Mouse (Mus musculus) stomach, embryonic 14.5 days (tissue): ENCODE measurements around the gene H2-Ab1. TPM values are rescaled to one million over a fixed set of nuclear protein-coding genes. Genes with fewer than 3 reads are reported as not detected.

Source experiments
- ATAC-seq: fragments of 200-750 bp; cut with Nextera tagmentation; 2 replicates; pipeline ENCODE4 v1.8.0; 2017; ENCODE audit warnings: low read depth, moderate TSS enrichment; ENCODE audit not compliant: insufficient number of reproducible peaks, insufficient read depth, low FRiP score
- H3K27ac ChIP-seq: fragments of 300-500 bp; sonication (generic); 2 replicates; pipeline ENCODE4 v1.5.1; 2014; ENCODE audit warnings: mild to moderate bottlenecking, low read length, moderate library complexity, mixed read lengths
- H3K27me3 ChIP-seq: fragments of 300-500 bp; sonication (generic); 2 replicates; pipeline ENCODE4 v1.6.1; 2014; ENCODE audit warnings: low read length, control low read depth, mixed read lengths; ENCODE audit not compliant: control insufficient read depth, insufficient read depth
- H3K36me3 ChIP-seq: fragments of 300-500 bp; sonication (generic); 2 replicates; pipeline ENCODE4 v1.6.1; 2014; ENCODE audit warnings: mild to moderate bottlenecking, control low read depth, low read length, moderate library complexity, mixed read lengths; ENCODE audit not compliant: control insufficient read depth, insufficient read depth
- H3K4me1 ChIP-seq: fragments of 300-500 bp; sonication (generic); 2 replicates; pipeline ENCODE4 v1.6.1; 2014; ENCODE audit warnings: low read length, control low read depth, mixed read lengths; ENCODE audit not compliant: control insufficient read depth, insufficient read depth
- H3K4me2 ChIP-seq: fragments of 300-500 bp; sonication (generic); replicated peaks from 2 replicates; pipeline ENCODE4 v1.6.1; 2014; ENCODE audit warnings: low read depth, low read length, control low read depth
- H3K4me3 ChIP-seq: fragments of 300-500 bp; sonication (generic); 2 replicates; pipeline ENCODE4 v1.5.1; 2014; ENCODE audit warnings: low read depth, low read length, control low read depth
- H3K9ac ChIP-seq: fragments of 300-500 bp; sonication (generic); replicated peaks from 2 replicates; pipeline ENCODE4 v1.6.1; 2014; ENCODE audit warnings: low read depth, mild to moderate bottlenecking, control low read depth, low read length, moderate library complexity, mixed read lengths
- H3K9me3 ChIP-seq: fragments of 300-500 bp; sonication (generic); 2 replicates; pipeline ENCODE4 v1.6.1; 2016; ENCODE audit warnings: low read depth, low read length, control low read depth; ENCODE audit not compliant: control insufficient read depth
- WGBS: fragments of 180-500 bp; shearing (Covaris S2); extraction: QIAGEN DNeasy Blood & Tissue Kit; methylation state at CpG from one replicate; pipeline ENCODE4 v1.1.7; 2014; 5-methylcytosine and 5-hydroxymethylcytosine counted together
- polyA plus RNA-seq: library from polyadenylated mRNA; unstranded; fragments of >200 nt; fragmentation: Nextera tagmentation; extraction: Ambion mirVana; gene quantifications from 2 replicates; pipeline ENCODE4 v1.2.1, GENCODE M21; 2014

H2-Ab1 gene
- polyA plus RNA-seq, 1 experiment from 2014 or later: 12.6 TPM

DNA sequence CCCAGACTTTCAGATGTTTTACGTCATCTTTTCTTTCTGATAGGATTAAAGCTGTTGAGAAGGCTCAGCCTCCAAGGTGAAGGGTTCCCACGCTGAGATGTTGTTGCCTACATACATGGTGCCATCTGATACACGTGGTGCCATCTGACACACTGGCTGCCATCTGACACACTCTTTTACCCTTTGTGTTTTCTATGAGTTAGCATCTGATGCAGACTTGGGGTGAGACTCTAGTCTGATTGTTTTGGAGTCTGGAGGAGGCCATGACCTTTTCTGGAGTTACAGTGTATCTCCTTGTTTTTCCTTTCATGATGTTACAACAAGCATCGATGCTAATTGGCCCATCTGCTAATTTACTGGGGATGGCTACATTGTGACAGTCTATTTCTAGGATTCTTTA is 12.8 kb upstream of the H2-Ab1 start:
- WGBS: 78% methylated on average over 4 of the region's 4 CpGs
- H3K9ac ChIP-seq: no peak overlapping the region
- H3K4me3 ChIP-seq: no peak overlapping the region
- no peaks in the 10 kb centered on the region for H3K27me3 ChIP-seq
- H3K27ac ChIP-seq: no peak overlapping the region
- H3K9me3 ChIP-seq: no peaks in the 10 kb centered on the region
- H3K4me2 ChIP-seq: no peak overlapping the region
- H3K4me1 ChIP-seq: no peaks in the 10 kb centered on the region
- H3K36me3 ChIP-seq: no peaks in the 10 kb centered on the region
- no peak for ATAC-seq

DNA sequence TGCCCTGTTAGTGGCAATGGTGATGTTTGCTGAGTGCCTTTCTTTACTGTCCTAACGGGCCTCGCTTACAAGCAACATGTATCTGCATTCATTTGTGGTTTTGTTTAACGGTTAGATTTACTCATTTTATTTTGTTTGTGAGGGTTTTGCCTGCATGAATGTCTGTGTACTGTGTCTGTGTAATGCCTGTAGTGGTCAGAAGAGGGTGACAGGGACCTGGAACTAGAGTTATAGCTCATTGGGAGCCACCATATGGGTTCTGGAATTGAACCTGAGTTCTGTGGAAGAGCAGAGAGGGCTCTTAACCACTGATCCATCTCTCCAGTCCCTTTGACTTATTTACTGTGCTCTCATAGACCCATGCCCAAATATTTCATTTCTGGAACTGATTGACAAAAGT is 10.4 kb upstream of the H2-Ab1 start:
- no peak for ATAC-seq
- H3K27me3 ChIP-seq: no peaks in the 10 kb centered on the region
- H3K27ac ChIP-seq: no peak overlapping the region
- H3K36me3 ChIP-seq: no peaks in the 10 kb centered on the region
- no peak overlapping the region for H3K4me3 ChIP-seq
- WGBS: 86% methylated on average over 3 of the region's 3 CpGs
- no peaks in the 10 kb centered on the region for H3K9me3 ChIP-seq
- H3K4me2 ChIP-seq: no peak overlapping the region
- H3K4me1 ChIP-seq: no peaks in the 10 kb centered on the region
- H3K9ac ChIP-seq: no peak overlapping the region

DNA sequence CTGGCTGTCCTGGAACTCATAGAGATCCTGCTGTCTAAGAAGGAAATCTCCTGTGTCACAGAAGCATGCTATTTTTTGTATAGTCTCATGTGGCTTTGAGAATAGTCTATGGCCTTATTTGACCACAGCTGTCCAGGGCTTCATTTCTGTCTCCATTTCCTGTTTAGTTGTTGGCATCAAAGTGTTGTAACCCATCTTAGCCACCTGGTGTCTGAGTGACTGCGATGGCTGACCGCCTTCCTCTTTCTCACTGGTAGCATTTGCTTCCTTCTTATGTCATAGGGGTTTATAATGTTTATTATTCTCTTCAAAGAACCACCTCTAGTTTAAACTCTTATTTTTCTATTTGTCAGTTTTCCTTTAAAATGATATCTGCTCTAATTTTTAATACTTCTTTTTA is 8.7 kb upstream of the H2-Ab1 start:
- Histone ChIP-seq H3K4me2 (no peak overlapping the region), H3K27me3 (no peaks in the 10 kb centered on the region), H3K9ac (no peak overlapping the region), H3K4me3 (no peak overlapping the region), H3K36me3 (no peaks in the 10 kb centered on the region), H3K9me3 (no peaks in the 10 kb centered on the region), H3K27ac (no peak overlapping the region), H3K4me1 (no peaks in the 10 kb centered on the region)
- 70% methylated on average over 2 of the region's 2 CpGs for WGBS
- no peak for ATAC-seq

DNA sequence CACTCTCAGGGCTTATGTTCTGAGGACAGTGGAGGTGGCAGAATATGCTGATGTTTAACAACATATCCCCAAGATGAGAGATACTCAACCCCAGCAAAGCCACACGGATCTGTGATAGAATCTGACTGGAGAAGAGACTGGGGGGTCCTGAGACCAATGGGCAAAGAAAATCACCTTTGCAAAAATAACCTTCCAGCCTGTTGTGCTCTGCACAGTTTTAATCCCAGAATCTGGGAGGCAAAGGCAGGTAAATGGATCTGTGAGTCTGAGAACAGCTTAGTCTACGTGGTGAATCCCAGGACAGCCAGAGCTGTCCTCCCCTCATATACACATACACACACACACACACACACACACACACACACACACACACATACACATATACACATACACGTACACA is 8.1 kb upstream of the H2-Ab1 start:
- Histone ChIP-seq H3K4me3 (no peak overlapping the region), H3K27ac (no peak overlapping the region), H3K9ac (no peak overlapping the region), H3K36me3 (no peaks in the 10 kb centered on the region), H3K4me1 (no peaks in the 10 kb centered on the region), H3K4me2 (no peak overlapping the region), H3K27me3 (no peaks in the 10 kb centered on the region), H3K9me3 (no peaks in the 10 kb centered on the region)
- 44% methylated on average over 3 of the region's 3 CpGs for WGBS
- no peak for ATAC-seq

DNA sequence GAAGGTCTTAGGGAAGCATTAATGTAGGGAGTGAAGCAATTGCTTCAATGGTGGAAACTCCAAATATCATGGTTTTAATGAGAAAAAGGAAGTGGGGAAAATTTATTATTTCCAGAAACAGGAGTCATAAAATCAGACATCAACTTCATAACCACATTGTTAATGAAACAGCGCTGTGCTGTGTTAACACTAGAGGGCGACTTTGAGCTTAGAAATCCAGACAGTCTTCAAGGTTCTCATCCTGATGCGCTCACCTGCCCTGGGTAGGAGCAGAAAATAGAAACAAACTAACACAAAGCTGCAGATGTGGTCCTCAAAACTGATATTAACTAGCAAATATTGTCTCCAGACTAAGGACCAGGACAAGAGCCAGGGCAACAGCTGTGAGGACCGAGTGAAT is 7.6 kb upstream of the H2-Ab1 start:
- 18% methylated on average over 4 of the region's 4 CpGs for WGBS
- Histone ChIP-seq H3K27me3 (no peaks in the 10 kb centered on the region), H3K4me2 (no peak overlapping the region), H3K4me1 (no peaks in the 10 kb centered on the region), H3K9ac (no peak overlapping the region), H3K9me3 (no peaks in the 10 kb centered on the region), H3K27ac (no peak overlapping the region), H3K36me3 (no peaks in the 10 kb centered on the region), H3K4me3 (no peak overlapping the region)
- ATAC-seq: no peak

DNA sequence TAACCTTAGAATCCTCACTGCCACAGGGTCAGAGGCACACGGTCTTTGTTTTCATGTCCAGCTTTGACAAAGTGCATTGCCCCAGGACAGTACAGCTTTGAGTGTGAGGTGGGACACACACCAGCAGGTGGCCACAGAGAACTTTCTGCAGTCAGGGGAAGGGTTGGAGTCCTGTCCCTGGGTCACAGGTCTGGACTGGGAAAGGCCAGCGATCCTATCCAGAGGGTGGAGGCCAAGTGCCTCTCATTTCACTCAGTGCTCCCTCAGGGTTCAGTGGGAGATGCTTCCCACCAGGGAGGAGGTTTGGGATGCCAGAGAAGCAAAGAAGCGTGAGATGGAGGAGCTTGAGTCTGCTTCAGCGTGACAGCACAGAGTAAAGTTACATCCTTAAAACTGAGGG is 5.8 kb upstream of the H2-Ab1 start:
- Histone ChIP-seq H3K9ac (no peak overlapping the region), H3K27me3 (no peaks in the 10 kb centered on the region), H3K27ac (no peak overlapping the region), H3K36me3 (no peaks in the 10 kb centered on the region), H3K4me1 (no peaks in the 10 kb centered on the region), H3K4me2 (no peak overlapping the region), H3K4me3 (no peak overlapping the region), H3K9me3 (no peaks in the 10 kb centered on the region)
- 46% methylated on average over 4 of the region's 4 CpGs for WGBS
- no peak for ATAC-seq

DNA sequence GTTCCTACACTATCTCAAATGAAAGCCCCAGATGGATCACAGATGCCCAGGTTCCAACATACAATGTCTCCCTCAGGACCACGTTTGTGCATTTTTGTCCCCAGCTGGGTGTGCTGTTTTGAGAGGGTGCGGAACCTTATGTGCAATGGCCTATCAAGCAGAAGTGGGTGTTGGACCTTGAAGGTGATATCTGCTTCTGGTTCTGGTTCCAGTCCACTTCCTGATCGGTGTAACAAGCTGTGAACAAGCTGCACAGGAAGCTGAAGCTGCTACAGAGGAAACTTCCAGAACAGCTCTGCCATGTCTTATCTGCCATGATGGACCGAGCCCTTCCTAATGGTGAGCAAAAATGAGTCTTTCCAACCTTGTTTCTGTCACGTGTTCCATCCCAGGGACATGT is 988 bp upstream of the H2-Ab1 start:
- no peaks in the 10 kb centered on the region for H3K36me3 ChIP-seq
- 0 out of 2 replicates have a peak, but pooled peaks cover 3% of the 10 kb centered on the region for H3K4me1 ChIP-seq
- 74% methylated on average over 5 of the region's 5 CpGs for WGBS
- no peak for ATAC-seq
- no peak overlapping the region for H3K27ac ChIP-seq
- H3K9ac ChIP-seq: no peak overlapping the region
- no peaks in the 10 kb centered on the region for H3K9me3 ChIP-seq
- H3K4me2 ChIP-seq: no peak overlapping the region
- H3K4me3 ChIP-seq: no peak overlapping the region
- H3K27me3 ChIP-seq: no peaks in the 10 kb centered on the region

DNA sequence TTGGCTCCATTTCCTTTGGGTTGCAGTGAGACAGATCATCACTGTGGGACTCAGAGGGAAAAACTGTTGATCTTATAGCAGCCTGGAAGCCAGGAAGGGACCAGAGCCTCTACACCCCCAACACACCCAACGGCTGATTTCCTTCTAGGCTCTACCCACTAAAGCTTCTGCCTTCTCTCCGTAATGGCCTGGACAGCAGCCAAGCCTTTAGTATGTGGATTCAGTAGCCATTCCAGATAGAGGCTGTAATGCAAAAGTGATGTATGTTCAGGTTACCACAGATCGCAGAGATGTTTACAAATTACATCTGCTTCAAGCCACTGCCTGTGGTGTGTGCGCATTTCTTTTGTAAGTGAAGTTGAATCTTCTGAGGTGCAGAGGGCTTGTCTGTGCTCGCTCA is 3.1 kb downstream of the H2-Ab1 start:
- H3K27me3 ChIP-seq: peaks cover 11% of the 10 kb centered on the region
- 31% methylated on average over 5 of the region's 5 CpGs for WGBS
- no peak for ATAC-seq
- no peak overlapping the region for H3K27ac ChIP-seq
- no peak overlapping the region for H3K4me3 ChIP-seq
- H3K9ac ChIP-seq: no peak overlapping the region
- H3K36me3 ChIP-seq: no peaks in the 10 kb centered on the region
- H3K4me1 ChIP-seq: 0 out of 2 replicates have a peak, but pooled peaks cover 10% of the 10 kb centered on the region
- H3K9me3 ChIP-seq: no peaks in the 10 kb centered on the region
- no peak overlapping the region for H3K4me2 ChIP-seq

DNA sequence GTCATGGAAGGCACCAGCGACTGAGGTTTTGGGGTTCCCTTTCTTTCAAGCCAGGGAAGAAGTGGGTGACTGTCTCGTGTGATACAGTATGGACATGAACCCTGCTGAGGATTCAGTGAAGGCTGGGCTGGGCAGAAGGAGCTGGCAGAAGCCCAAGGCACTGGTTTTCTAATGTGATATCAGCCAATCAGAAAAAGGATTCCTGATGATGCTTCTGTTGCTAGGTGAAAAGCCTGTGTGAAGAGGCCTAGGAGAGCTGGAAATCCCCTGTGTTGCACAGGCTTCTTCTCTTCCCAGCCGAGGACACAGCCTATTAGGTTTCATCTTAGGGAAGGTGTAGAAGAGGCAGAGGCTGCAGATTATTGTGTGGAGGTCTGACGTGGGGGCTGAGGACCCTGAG is 4.0 kb downstream of the H2-Ab1 start:
- ATAC-seq: peak; percentile 37; the same call in 1 of the 2 replicates
- H3K9me3 ChIP-seq: no peaks in the 10 kb centered on the region
- H3K4me1 ChIP-seq: 0 out of 2 replicates have a peak, but pooled peaks cover 10% of the 10 kb centered on the region
- H3K27me3 ChIP-seq: peaks cover 12% of the 10 kb centered on the region
- H3K4me2 ChIP-seq: no peak overlapping the region
- 21% methylated on average over 4 of the region's 4 CpGs for WGBS
- no peak overlapping the region for H3K27ac ChIP-seq
- no peak overlapping the region for H3K4me3 ChIP-seq
- no peaks in the 10 kb centered on the region for H3K36me3 ChIP-seq
- no peak overlapping the region for H3K9ac ChIP-seq
